Mouse (Mus musculus): ENCODE measurements around the gene Itpr1. TPM values are rescaled to one million over a fixed set of nuclear protein-coding genes. Genes with fewer than 3 reads are reported as not detected.

The Itpr1 gene
- polyA plus RNA-seq, 1 experiment from 2014 or later: 8.3 TPM

DNA sequence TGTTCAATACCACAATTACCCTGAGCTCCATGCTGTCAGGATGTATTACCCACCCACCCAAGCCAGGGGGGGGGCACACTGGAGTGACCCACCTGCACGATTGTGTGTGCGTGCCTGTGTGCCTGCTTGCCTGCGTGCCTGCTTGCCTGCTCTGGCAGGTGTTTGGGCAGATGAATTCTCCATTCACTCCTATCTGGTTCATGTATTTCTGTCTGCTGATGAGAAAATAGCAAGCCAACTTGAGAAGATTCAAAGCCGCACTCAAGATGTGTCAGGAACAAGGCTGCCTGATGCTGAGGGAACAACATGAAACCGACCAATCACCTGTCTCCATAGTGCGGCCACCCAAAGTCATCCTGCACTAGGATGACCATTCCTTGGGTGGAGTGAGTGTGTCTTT, 94.9 kb downstream of the Itpr1 start:
- H3K4me1 ChIP-seq (replicated peaks; ENCODE audit: control insufficient read depth, insufficient read depth, low read length): peaks cover 16% of the 10 kb centered on the region
- H3K36me3 ChIP-seq (ENCODE audit: control insufficient read depth, insufficient read depth, low read length): no peaks in the 10 kb centered on the region
- ATAC-seq (replicated peaks; ENCODE audit: low FRiP score): no peak
- WGBS: 89% methylated on average over 6 of the region's 6 CpGs
- no peak for DNase-seq (ENCODE audit: low spot score)
- peak overlapping the region; percentile 25; the same call in 1 of the 2 replicates for H3K4me3 ChIP-seq (ENCODE audit: low read depth, low read length)
- H3K9me3 ChIP-seq (ENCODE audit: control insufficient read depth, low read length): no peaks in the 10 kb centered on the region
- no peaks in the 10 kb centered on the region for H3K27me3 ChIP-seq (replicated peaks; ENCODE audit: control insufficient read depth, insufficient read depth, low read length)
- H3K27ac ChIP-seq (ENCODE audit: low read depth, low read length): no peak overlapping the region
- H3K9ac ChIP-seq (ENCODE audit: low read depth, low read length): no peak overlapping the region
- peak overlapping the region; percentile 54 for H3K4me2 ChIP-seq

DNA sequence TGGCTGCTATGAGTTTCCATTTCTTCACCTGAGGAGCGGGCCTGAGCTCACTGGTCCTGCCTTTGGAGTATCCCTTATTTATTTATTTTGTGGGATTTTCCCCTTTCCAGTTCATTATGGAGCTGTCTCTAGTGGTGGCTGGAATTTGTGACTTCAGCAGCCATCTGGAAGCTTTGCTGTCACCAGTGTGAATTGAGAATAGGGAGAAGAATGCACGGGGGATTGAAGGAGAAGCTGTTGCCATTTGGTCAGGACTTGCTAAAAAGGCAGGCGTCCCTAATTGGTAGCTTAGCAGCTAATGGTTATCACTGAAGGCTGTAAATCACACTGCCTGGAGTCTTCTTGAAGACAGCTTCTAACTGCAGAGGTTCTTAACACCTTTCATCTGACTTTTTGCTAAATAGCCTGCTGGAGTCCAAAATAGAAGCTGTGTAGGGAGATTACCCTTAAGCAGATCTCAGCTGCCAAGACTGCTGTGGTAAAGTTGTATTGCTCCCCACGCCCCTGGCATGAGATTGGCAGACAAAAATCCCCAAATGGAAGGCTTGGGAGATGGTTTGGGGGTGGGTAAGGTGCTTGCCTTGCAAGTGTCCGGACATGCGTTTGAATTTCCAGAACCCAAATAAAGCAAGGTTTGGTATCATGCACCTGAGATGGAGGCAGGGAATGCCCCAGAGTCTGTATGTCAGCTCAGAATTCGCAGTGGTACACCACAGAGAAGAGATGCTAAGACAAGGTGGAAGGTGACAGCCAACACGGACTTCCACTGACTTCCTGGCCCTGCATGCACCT, 96.7 kb downstream of the Itpr1 start:
- Histone ChIP-seq H3K4me1 (replicated peaks; ENCODE audit: control insufficient read depth, insufficient read depth, low read length) (peaks cover 16% of the 10 kb centered on the region), H3K9ac (ENCODE audit: low read depth, low read length) (no peak overlapping the region), H3K4me3 (ENCODE audit: low read depth, low read length) (no peak overlapping the region), H3K36me3 (ENCODE audit: control insufficient read depth, insufficient read depth, low read length) (no peaks in the 10 kb centered on the region), H3K27me3 (replicated peaks; ENCODE audit: control insufficient read depth, insufficient read depth, low read length) (no peaks in the 10 kb centered on the region), H3K4me2 (no peak overlapping the region), H3K9me3 (ENCODE audit: control insufficient read depth, low read length) (no peaks in the 10 kb centered on the region), H3K27ac (ENCODE audit: low read depth, low read length) (no peak overlapping the region)
- 62% methylated on average over 8 of the region's 8 CpGs for WGBS
- ATAC-seq (replicated peaks; ENCODE audit: low FRiP score): no peak
- no peak for DNase-seq (ENCODE audit: low spot score)

DNA sequence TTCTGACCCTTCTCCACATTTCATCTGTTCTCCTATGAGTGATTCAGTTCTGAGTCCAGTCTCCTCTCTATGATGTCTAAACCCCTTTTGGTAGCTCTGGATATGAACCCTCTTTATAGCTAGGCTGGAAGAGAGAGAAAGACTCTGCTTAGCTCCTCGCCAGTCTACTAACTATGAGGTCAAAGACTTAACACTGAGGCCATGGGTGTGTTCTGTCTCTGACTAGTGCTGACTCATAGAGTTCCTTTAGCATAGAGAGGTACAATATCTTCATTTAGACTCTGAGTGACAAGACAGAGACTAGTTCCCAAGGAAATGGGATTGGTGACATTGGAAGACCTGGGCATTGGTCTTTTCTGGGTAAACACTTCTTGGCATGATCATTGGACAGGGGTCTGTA, 100.2 kb downstream of the Itpr1 start:
- Histone ChIP-seq H3K36me3 (ENCODE audit: control insufficient read depth, insufficient read depth, low read length) (no peaks in the 10 kb centered on the region), H3K27me3 (replicated peaks; ENCODE audit: control insufficient read depth, insufficient read depth, low read length) (no peaks in the 10 kb centered on the region)
- WGBS: 84% methylated on average over 1 of the region's 1 CpGs

DNA sequence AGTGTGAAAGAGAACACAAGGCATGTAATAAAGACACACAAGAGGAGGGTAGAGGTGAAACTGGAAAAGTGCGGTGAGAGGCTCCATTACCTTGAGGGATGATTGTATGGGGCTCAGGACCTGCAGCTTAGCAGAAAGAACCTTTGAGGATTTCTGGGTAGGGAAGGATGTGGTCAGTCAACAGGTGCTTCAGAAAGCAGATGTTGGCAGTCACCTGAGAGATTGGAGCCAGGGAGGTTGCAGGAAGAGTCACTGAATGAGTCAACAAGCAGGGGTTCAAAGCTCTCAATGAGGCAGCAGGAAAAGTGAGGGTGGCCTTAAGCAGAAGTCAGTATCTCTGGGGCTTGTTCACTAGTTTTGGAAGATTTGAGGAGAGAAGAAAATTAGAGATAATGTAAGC, 101.1 kb downstream of the Itpr1 start:
- Histone ChIP-seq H3K4me3 (ENCODE audit: low read depth, low read length) (no peak overlapping the region), H3K9me3 (ENCODE audit: control insufficient read depth, low read length) (no peaks in the 10 kb centered on the region), H3K4me1 (replicated peaks; ENCODE audit: control insufficient read depth, insufficient read depth, low read length) (no peaks in the 10 kb centered on the region), H3K27ac (ENCODE audit: low read depth, low read length) (no peak overlapping the region), H3K27me3 (replicated peaks; ENCODE audit: control insufficient read depth, insufficient read depth, low read length) (no peaks in the 10 kb centered on the region), H3K36me3 (ENCODE audit: control insufficient read depth, insufficient read depth, low read length) (no peaks in the 10 kb centered on the region), H3K4me2 (no peak overlapping the region), H3K9ac (ENCODE audit: low read depth, low read length) (no peak overlapping the region)
- 85% methylated on average over 1 of the region's 1 CpGs for WGBS
- DNase-seq (ENCODE audit: low spot score): no peak
- no peak for ATAC-seq (replicated peaks; ENCODE audit: low FRiP score)

More for the DNA sequence above, 100.2 kb downstream of the Itpr1 start:
- H3K4me3 ChIP-seq (ENCODE audit: low read depth, low read length): no peak overlapping the region
- no peak overlapping the region for H3K4me2 ChIP-seq
- H3K4me1 ChIP-seq (replicated peaks; ENCODE audit: control insufficient read depth, insufficient read depth, low read length): no peaks in the 10 kb centered on the region
- no peak overlapping the region for H3K9ac ChIP-seq (ENCODE audit: low read depth, low read length)
- no peaks in the 10 kb centered on the region for H3K9me3 ChIP-seq (ENCODE audit: control insufficient read depth, low read length)
- H3K27ac ChIP-seq (ENCODE audit: low read depth, low read length): no peak overlapping the region
- DNase-seq (ENCODE audit: low spot score): no peak
- no peak for ATAC-seq (replicated peaks; ENCODE audit: low FRiP score)

DNA sequence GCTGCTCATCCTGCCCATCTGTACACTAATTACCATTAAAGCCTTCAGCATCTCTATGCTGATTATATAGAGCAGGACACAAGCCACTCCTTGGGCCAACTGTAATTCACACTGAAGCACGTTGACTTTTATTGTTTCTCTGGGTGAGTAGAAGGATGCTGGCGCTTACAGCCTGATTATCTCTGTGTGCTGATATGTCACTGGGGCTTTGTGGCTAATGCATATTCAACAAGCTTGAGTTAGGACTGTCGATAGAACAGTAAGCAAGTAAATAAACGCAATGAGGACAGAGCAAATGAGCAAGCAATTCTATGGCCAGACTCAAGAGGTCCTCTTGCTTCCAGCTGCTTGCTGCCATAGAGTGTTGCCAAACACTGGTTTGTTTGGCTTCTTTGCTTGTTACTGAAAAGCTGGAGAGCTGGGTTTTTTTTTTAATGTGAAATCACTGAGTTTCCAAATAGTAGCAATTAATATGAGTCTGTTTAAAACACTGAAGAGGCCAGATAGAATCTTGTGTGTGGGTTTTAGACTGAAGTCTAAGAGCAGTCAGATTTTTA, 103.5 kb downstream of the Itpr1 start:
- H3K4me3 ChIP-seq (ENCODE audit: low read depth, low read length): no peak overlapping the region
- WGBS: 73% methylated on average over 4 of the region's 4 CpGs
- H3K9me3 ChIP-seq (ENCODE audit: control insufficient read depth, low read length): no peaks in the 10 kb centered on the region
- H3K4me2 ChIP-seq: no peak overlapping the region
- no peak for ATAC-seq (replicated peaks; ENCODE audit: low FRiP score)
- H3K27me3 ChIP-seq (replicated peaks; ENCODE audit: control insufficient read depth, insufficient read depth, low read length): no peaks in the 10 kb centered on the region
- H3K36me3 ChIP-seq (ENCODE audit: control insufficient read depth, insufficient read depth, low read length): no peaks in the 10 kb centered on the region
- no peak overlapping the region for H3K9ac ChIP-seq (ENCODE audit: low read depth, low read length)
- no peaks in the 10 kb centered on the region for H3K4me1 ChIP-seq (replicated peaks; ENCODE audit: control insufficient read depth, insufficient read depth, low read length)
- no peak for DNase-seq (ENCODE audit: low spot score)
- no peak overlapping the region for H3K27ac ChIP-seq (ENCODE audit: low read depth, low read length)

DNA sequence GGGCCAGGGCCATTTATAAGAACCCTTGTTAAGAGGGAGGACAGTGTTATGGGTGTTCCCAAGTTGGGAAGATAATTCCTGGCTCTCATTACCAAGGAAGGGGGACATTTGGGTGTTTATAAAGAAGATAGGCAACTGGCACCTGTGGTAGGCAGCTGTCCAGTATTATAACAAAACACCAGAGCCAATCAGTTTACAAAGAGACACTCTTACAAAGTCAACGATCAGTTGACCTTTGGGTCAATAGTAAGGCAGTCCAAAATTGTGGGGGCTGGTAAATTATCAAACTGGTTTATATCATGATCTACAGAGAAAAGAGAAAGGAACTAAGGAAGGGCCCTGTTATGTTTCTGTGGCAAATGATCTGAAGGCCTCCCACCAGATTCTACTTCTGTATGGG, 104.1 kb downstream of the Itpr1 start:
- H3K4me2 ChIP-seq: no peak overlapping the region
- no peaks in the 10 kb centered on the region for H3K36me3 ChIP-seq (ENCODE audit: control insufficient read depth, insufficient read depth, low read length)
- DNase-seq (ENCODE audit: low spot score) (no peak), ATAC-seq (replicated peaks; ENCODE audit: low FRiP score) (no peak)
- H3K9ac ChIP-seq (ENCODE audit: low read depth, low read length): no peak overlapping the region
- H3K4me1 ChIP-seq (replicated peaks; ENCODE audit: control insufficient read depth, insufficient read depth, low read length): no peaks in the 10 kb centered on the region
- H3K9me3 ChIP-seq (ENCODE audit: control insufficient read depth, low read length): no peaks in the 10 kb centered on the region
- no peaks in the 10 kb centered on the region for H3K27me3 ChIP-seq (replicated peaks; ENCODE audit: control insufficient read depth, insufficient read depth, low read length)
- no peak overlapping the region for H3K4me3 ChIP-seq (ENCODE audit: low read depth, low read length)
- WGBS: 71% methylated on average over 1 of the region's 1 CpGs
- no peak overlapping the region for H3K27ac ChIP-seq (ENCODE audit: low read depth, low read length)

DNA sequence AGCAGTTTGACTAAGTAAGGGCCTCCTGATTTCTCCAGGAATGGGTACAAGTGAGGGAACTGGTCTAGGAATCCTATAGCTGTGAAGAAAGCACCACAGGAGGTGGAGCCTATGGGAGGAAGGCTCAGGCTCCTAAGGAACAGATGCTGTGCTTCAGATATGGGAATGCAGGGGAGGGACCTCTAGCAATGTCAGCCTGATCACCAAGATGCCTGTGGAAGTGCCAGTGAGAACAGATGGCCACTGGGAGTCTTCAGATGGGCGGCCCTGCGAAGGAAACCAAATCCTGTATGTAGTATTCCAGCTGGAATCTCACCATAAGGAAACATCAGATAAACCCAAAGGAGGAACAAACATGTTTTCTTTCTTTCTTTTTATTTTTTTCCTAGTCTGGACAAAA, 108.8 kb downstream of the Itpr1 start:
- Histone ChIP-seq H3K36me3 (ENCODE audit: control insufficient read depth, insufficient read depth, low read length) (no peaks in the 10 kb centered on the region), H3K9ac (ENCODE audit: low read depth, low read length) (no peak overlapping the region), H3K27me3 (replicated peaks; ENCODE audit: control insufficient read depth, insufficient read depth, low read length) (no peaks in the 10 kb centered on the region), H3K4me2 (no peak overlapping the region), H3K27ac (ENCODE audit: low read depth, low read length) (no peak overlapping the region), H3K4me1 (replicated peaks; ENCODE audit: control insufficient read depth, insufficient read depth, low read length) (peaks cover 2% of the 10 kb centered on the region; the same call in 1 of the 2 replicates), H3K9me3 (ENCODE audit: control insufficient read depth, low read length) (no peaks in the 10 kb centered on the region), H3K4me3 (ENCODE audit: low read depth, low read length) (no peak overlapping the region)
- DNase-seq (ENCODE audit: low spot score) (no peak), ATAC-seq (replicated peaks; ENCODE audit: low FRiP score) (no peak)
- 81% methylated on average over 2 of the region's 2 CpGs for WGBS

DNA sequence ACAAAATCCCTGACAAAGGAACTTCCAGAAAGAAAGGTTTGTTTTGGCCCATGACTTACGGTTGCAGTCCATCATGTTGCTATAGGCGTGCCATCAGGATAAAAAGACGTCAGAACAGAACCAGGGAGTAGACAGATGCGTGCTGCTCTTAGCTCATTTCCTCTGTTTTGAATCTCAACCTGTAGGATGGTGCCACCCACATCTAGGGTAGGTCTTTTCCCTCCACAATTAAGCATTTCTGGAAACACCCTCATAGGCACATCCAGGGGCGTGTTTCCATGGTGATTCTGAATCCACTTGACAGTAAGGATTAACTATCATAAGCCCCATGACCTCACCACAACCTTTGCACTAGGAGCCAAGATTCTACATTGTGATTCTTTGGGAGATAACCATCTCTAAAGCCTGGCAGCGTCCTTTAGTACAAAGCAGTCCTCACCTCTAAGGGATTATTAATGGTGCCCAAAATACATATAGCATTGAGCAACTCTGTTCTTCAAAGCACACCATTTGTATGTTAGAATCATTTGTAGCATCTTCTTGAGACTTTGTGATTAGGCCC, 111.6 kb downstream of the Itpr1 start:
- ATAC-seq (replicated peaks; ENCODE audit: low FRiP score): no peak
- H3K27me3 ChIP-seq (replicated peaks; ENCODE audit: control insufficient read depth, insufficient read depth, low read length): no peaks in the 10 kb centered on the region
- no peak for DNase-seq (ENCODE audit: low spot score)
- H3K36me3 ChIP-seq (ENCODE audit: control insufficient read depth, insufficient read depth, low read length): no peaks in the 10 kb centered on the region
- no peak overlapping the region for H3K27ac ChIP-seq (ENCODE audit: low read depth, low read length)
- 80% methylated on average over 6 of the region's 6 CpGs for WGBS
- peaks cover 2% of the 10 kb centered on the region; the same call in 1 of the 2 replicates for H3K4me1 ChIP-seq (replicated peaks; ENCODE audit: control insufficient read depth, insufficient read depth, low read length)
- no peak overlapping the region for H3K9ac ChIP-seq (ENCODE audit: low read depth, low read length)
- H3K9me3 ChIP-seq (ENCODE audit: control insufficient read depth, low read length): no peaks in the 10 kb centered on the region
- H3K4me3 ChIP-seq (ENCODE audit: low read depth, low read length): no peak overlapping the region
- H3K4me2 ChIP-seq: no peak overlapping the region

DNA sequence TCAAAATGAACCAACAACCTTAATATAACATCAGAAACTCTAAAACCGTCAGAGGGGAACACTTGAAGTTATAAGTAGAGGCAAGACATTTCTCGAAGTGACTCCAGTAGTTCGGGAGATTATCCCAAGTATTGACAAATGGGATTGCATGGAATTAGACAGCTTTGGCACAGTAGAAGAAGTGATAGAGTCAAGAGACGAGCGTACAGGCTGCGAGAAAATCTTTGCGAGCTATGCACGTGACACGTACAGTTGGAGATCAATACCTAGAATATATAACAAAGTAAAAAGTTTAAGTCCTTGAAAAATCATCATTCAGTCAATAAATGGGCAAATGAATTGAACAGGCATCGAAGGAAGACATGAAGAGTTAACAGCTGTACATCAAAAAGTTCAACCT, 112.5 kb downstream of the Itpr1 start:
- 87% methylated on average over 10 of the region's 10 CpGs for WGBS
- no peak for ATAC-seq (replicated peaks; ENCODE audit: low FRiP score)
- H3K4me1 ChIP-seq (replicated peaks; ENCODE audit: control insufficient read depth, insufficient read depth, low read length): peaks cover 2% of the 10 kb centered on the region; the same call in 1 of the 2 replicates
- no peak overlapping the region for H3K27ac ChIP-seq (ENCODE audit: low read depth, low read length)
- DNase-seq (ENCODE audit: low spot score): no peak
- no peaks in the 10 kb centered on the region for H3K27me3 ChIP-seq (replicated peaks; ENCODE audit: control insufficient read depth, insufficient read depth, low read length)
- no peak overlapping the region for H3K9ac ChIP-seq (ENCODE audit: low read depth, low read length)
- no peak overlapping the region for H3K4me3 ChIP-seq (ENCODE audit: low read depth, low read length)
- H3K4me2 ChIP-seq: no peak overlapping the region
- no peaks in the 10 kb centered on the region for H3K9me3 ChIP-seq (ENCODE audit: control insufficient read depth, low read length)
- H3K36me3 ChIP-seq (ENCODE audit: control insufficient read depth, insufficient read depth, low read length): no peaks in the 10 kb centered on the region

All from liver, embryonic 11.5 days (tissue).